Mouse (Mus musculus) megakaryocyte-erythroid progenitor cell, adult 5-6 weeks (primary cell): Measurements from ENCODE around the gene Igf2bp1. TPM values are rescaled to one million over a fixed set of nuclear protein-coding genes. Genes with fewer than 3 reads are reported as not detected.
"Not testable (repeated sequence)": the region's sequence is repeated elsewhere in the genome, so short reads cannot be mapped to it uniquely, and the experiment has no call there.

Experiments
- ATAC-seq: replicated peaks from 2 replicates; pipeline ENCODE4 v1.8.0; 2016; ENCODE audit warnings: mild to moderate bottlenecking, inconsistent platforms; ENCODE audit not compliant: severe bottlenecking, poor library complexity, low FRiP score, low TSS enrichment
- total RNA-seq, 2 experiments: library from RNA; stranded (forward) in 1 of 2; stranded (reverse) in 1 of 2; fragments of 200-1000, 215-1000 nt in 1 of 2; fragments of >200 nt in 1 of 2; fragmentation: Nextera tagmentation in 1 of 2; gene quantifications; 2 replicates each; pipeline ENCODE4 v1.2.3; 2014 to 2017

Igf2bp1 gene
- total RNA-seq, 2 experiments from 2014 or later = 0.02 TPM; not detected in 1

GRCm38 (mm10) chr11:95976290-95976689 lies 29.4 kb downstream of the Igf2bp1 start:
- no peak for ATAC-seq

- no peak for ATAC-seq
Measured at GRCm38 (mm10) chr11:95975694-95976093, 30.0 kb downstream of the Igf2bp1 start.

- no peak for ATAC-seq
Measured at GRCm38 (mm10) chr11:95973187-95973586, 32.6 kb downstream of the Igf2bp1 start.

- ATAC-seq = no peak
Measured at GRCm38 (mm10) chr11:95963304-95963703, 42.4 kb downstream of the Igf2bp1 start.

GRCm38 (mm10) chr11:95959152-95959551 lies 46.6 kb downstream of the Igf2bp1 start:
- ATAC-seq = 0 out of 2 replicates have a peak, but pooled peaks have one; percentile 30

GRCm38 (mm10) chr11:95958251-95958650 lies 47.5 kb downstream of the Igf2bp1 start:
- ATAC-seq = no peak

GRCm38 (mm10) chr11:95957407-95957806 lies 48.3 kb downstream of the Igf2bp1 start:
- ATAC-seq = no peak

- no peak for ATAC-seq
Measured at GRCm38 (mm10) chr11:95953313-95953712, 52.4 kb downstream of the Igf2bp1 start.

- ATAC-seq = no peak
Measured at GRCm38 (mm10) chr11:95945838-95946472, 59.8 kb downstream of the Igf2bp1 start.

GRCm38 (mm10) chr11:95939828-95940507 lies 65.8 kb downstream of the Igf2bp1 start:
- no peak for ATAC-seq

GRCm38 (mm10) chr11:95936409-95936808 lies 69.3 kb downstream of the Igf2bp1 start:
- no peak for ATAC-seq

- ATAC-seq = not testable (repeated sequence)
Measured at GRCm38 (mm10) chr11:95932168-95932567, 73.6 kb downstream of the Igf2bp1 start.

GRCm38 (mm10) chr11:95926398-95926797 lies 79.3 kb downstream of the Igf2bp1 start:
- no peak for ATAC-seq

GRCm38 (mm10) chr11:95925976-95926375 lies 79.8 kb downstream of the Igf2bp1 start:
- no peak for ATAC-seq

GRCm38 (mm10) chr11:95924215-95924614 lies 81.5 kb downstream of the Igf2bp1 start:
- ATAC-seq = no peak

- ATAC-seq = not testable (repeated sequence)
Measured at GRCm38 (mm10) chr11:95923477-95923876, 82.3 kb downstream of the Igf2bp1 start.

GRCm38 (mm10) chr11:95921991-95922621 lies 83.6 kb downstream of the Igf2bp1 start:
- ATAC-seq = no peak

- no peak for ATAC-seq
Measured at GRCm38 (mm10) chr11:95916426-95916825, 89.3 kb downstream of the Igf2bp1 start.

- ATAC-seq = no peak
Measured at GRCm38 (mm10) chr11:95915006-95915710, 90.6 kb downstream of the Igf2bp1 start.

- ATAC-seq = 0 out of 2 replicates have a peak, but pooled peaks have one; percentile 52
Measured at GRCm38 (mm10) chr11:95914571-95914991, 91.2 kb downstream of the Igf2bp1 start, which contains the start of gene B4galnt2. TSS of gene B4galnt2 (minus strand) at chr11:95914891.
